Mouse (Mus musculus) spleen, adult 2 months (tissue): ENCODE measurements around the gene Ninl. TPM values are rescaled to one million over a fixed set of nuclear protein-coding genes. Genes with fewer than 3 reads are reported as not detected.

Experiments
- DNase-seq, 2 experiments: peaks; one replicate each; pipeline versions ENCODE4 v3.0.0 to v3.0.0-alpha.2; 2012 to 2021; ENCODE audit warnings: low spot score in 2 of 2, low read depth in 1 of 2
- H3K27ac ChIP-seq: fragments of 200-500 bp; 2 replicates; pipeline ENCODE4 v1.5.1; 2012; ENCODE audit warnings: low read length, inconsistent platforms; ENCODE audit not compliant: insufficient read depth
- H3K27me3 ChIP-seq: fragments of 200-500 bp; 2 replicates; pipeline ENCODE4 v1.6.1; 2012; ENCODE audit warnings: mild to moderate bottlenecking, moderate library complexity, low read length, inconsistent platforms; ENCODE audit not compliant: control insufficient read depth, insufficient read depth
- H3K36me3 ChIP-seq: fragments of 200-500 bp; 2 replicates; pipeline ENCODE4 v1.6.1; 2012; ENCODE audit warnings: mild to moderate bottlenecking, low read length, inconsistent platforms; ENCODE audit not compliant: control insufficient read depth, insufficient read depth
- H3K4me1 ChIP-seq: fragments of 200-500 bp; 2 replicates; pipeline ENCODE4 v1.6.1; 2011; ENCODE audit warnings: inconsistent platforms; ENCODE audit not compliant: control insufficient read depth, insufficient read depth, insufficient read length
- H3K4me3 ChIP-seq: fragments of 200-500 bp; 2 replicates; pipeline ENCODE4 v1.5.1; 2011; ENCODE audit warnings: mild to moderate bottlenecking, inconsistent platforms; ENCODE audit not compliant: insufficient read depth, insufficient read length; ENCODE audit errors: extremely low read depth
- CTCF ChIP-seq: fragments of 200-500 bp; IDR thresholded peaks from 2 replicates; pipeline ENCODE4 v1.5.1; 2011; ENCODE audit warnings: mild to moderate bottlenecking, inconsistent platforms; ENCODE audit not compliant: insufficient read depth, insufficient read length, insufficient replicate concordance; ENCODE audit errors: extremely low read depth
- POLR2A ChIP-seq: fragments of 200-500 bp; IDR thresholded peaks from 2 replicates; pipeline ENCODE4 v1.6.1; 2011; ENCODE audit warnings: low read depth, low read length, inconsistent platforms
- WGBS: fragments of 180-500 bp; shearing (Covaris S2); methylation state at CpG from one replicate; pipeline ENCODE4 v1.1.7; 2018; 5-methylcytosine and 5-hydroxymethylcytosine counted together
- polyA plus RNA-seq: library from polyadenylated mRNA; depleted of rRNA; stranded (reverse); fragments of >200 nt; gene quantifications from 2 replicates; pipeline ENCODE4 v1.2.3, GENCODE M21; 2012

The Ninl gene
- polyA plus RNA-seq, 1 experiment, result 2.1 TPM

DNA sequence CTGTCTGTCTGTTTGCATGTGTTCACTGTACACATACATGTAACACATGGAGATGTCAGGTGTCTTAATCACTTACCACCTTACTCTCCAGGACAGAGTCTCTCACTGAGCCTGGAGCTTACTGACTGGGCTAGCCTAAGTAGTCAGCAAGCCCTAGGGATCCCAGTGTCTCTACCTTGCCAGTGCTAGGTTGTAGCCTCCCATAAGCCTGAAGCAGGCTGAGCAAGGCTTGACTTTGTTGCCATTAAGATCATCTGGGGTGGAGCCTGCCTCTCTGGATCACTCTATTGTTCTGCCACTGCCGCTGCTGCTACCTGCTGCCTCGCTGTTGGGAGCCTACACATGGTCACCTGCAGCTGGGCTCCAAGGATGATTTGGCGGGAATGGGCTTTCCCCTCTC is 66.5 kb downstream of the Ninl start:
- Histone ChIP-seq H3K4me1 (no peaks in the 10 kb centered on the region), H3K27me3 (no peaks in the 10 kb centered on the region), H3K4me3 (no peak overlapping the region), H3K27ac (no peak overlapping the region), H3K36me3 (no peaks in the 10 kb centered on the region)
- WGBS, result 97% methylated on average over 3 of the region's 3 CpGs
- DNase-seq, result no peak
- TF ChIP-seq CTCF (no peak), POLR2A (no peak)

GRCm38 (mm10) chr2:150971856-150972255 is 67.3 kb downstream of the Ninl start:
- no peaks in the 10 kb centered on the region for H3K27me3 ChIP-seq
- DNase-seq, result no peak
- TF ChIP-seq CTCF (no peak), POLR2A (no peak)
- H3K4me1 ChIP-seq, result no peaks in the 10 kb centered on the region
- no peak overlapping the region for H3K27ac ChIP-seq
- H3K36me3 ChIP-seq, result no peaks in the 10 kb centered on the region
- no peak overlapping the region for H3K4me3 ChIP-seq
- WGBS, result 94% methylated on average over 7 of the region's 7 CpGs

GRCm38 (mm10) chr2:150969231-150969630 is 70.0 kb downstream of the Ninl start:
- H3K36me3 ChIP-seq, result no peaks in the 10 kb centered on the region
- no peak overlapping the region for H3K4me3 ChIP-seq
- TF ChIP-seq CTCF, result no peak
- no peak for TF ChIP-seq POLR2A
- 97% methylated on average over 2 of the region's 2 CpGs for WGBS
- no peak for DNase-seq
- no peak overlapping the region for H3K27ac ChIP-seq
- no peaks in the 10 kb centered on the region for H3K4me1 ChIP-seq
- no peaks in the 10 kb centered on the region for H3K27me3 ChIP-seq

GRCm38 (mm10) chr2:150967491-150967890 is 71.7 kb downstream of the Ninl start:
- H3K36me3 ChIP-seq, result no peaks in the 10 kb centered on the region

GRCm38 (mm10) chr2:150965951-150966350 is 73.2 kb downstream of the Ninl start:
- Histone ChIP-seq H3K27ac (no peak overlapping the region), H3K27me3 (no peaks in the 10 kb centered on the region), H3K4me3 (no peak overlapping the region), H3K4me1 (no peaks in the 10 kb centered on the region), H3K36me3 (no peaks in the 10 kb centered on the region)
- WGBS, result 81% methylated on average over 10 of the region's 10 CpGs
- TF ChIP-seq POLR2A (no peak), CTCF (no peak)
- DNase-seq, result no peak

More at GRCm38 (mm10) chr2:150967491-150967890, 71.7 kb downstream of the Ninl start:
- TF ChIP-seq POLR2A (no peak), CTCF (no peak)
- no peak overlapping the region for H3K4me3 ChIP-seq
- H3K27me3 ChIP-seq, result no peaks in the 10 kb centered on the region
- WGBS, result 97% methylated on average over 2 of the region's 2 CpGs
- H3K4me1 ChIP-seq, result no peaks in the 10 kb centered on the region
- no peak overlapping the region for H3K27ac ChIP-seq
- DNase-seq, result no peak

- Histone ChIP-seq H3K36me3 (no peaks in the 10 kb centered on the region), H3K4me3 (no peak overlapping the region), H3K27ac (no peak overlapping the region), H3K27me3 (no peaks in the 10 kb centered on the region), H3K4me1 (no peaks in the 10 kb centered on the region)
- no peak for DNase-seq
- no peak for TF ChIP-seq CTCF
- TF ChIP-seq POLR2A, result no peak
- 90% methylated on average over 3 of the region's 3 CpGs for WGBS
These were observed 74.5 kb downstream of the Ninl start for GRCm38 (mm10) chr2:150964641-150965040.

- Histone ChIP-seq H3K4me1 (no peaks in the 10 kb centered on the region), H3K36me3 (no peaks in the 10 kb centered on the region), H3K4me3 (no peak overlapping the region), H3K27me3 (no peaks in the 10 kb centered on the region), H3K27ac (no peak overlapping the region)
- DNase-seq, result no peak
- no peak for TF ChIP-seq CTCF
- TF ChIP-seq POLR2A, result no peak
- 100% methylated on average over 3 of the region's 3 CpGs for WGBS
These were observed 75.9 kb downstream of the Ninl start for GRCm38 (mm10) chr2:150963246-150963645.
